Mouse (Mus musculus) ES-Bruce4 (cell line): ENCODE measurements around the gene Umod. TPM values are rescaled to one million over a fixed set of nuclear protein-coding genes. Genes with fewer than 3 reads are reported as not detected.

Source experiments
- H3K27ac ChIP-seq: 2 replicates; pipeline ENCODE4 v1.5.1; 2012; ENCODE audit warnings: low read length, inconsistent platforms; ENCODE audit not compliant: insufficient read depth
- H3K27me3 ChIP-seq: 2 replicates; pipeline ENCODE4 v1.6.1; 2012; ENCODE audit warnings: mild to moderate bottlenecking, low read length, inconsistent platforms; ENCODE audit not compliant: control insufficient read depth, poor library complexity, insufficient read depth, severe bottlenecking
- H3K36me3 ChIP-seq: 2 replicates; pipeline ENCODE4 v1.6.1; 2012; ENCODE audit warnings: inconsistent platforms, mild to moderate bottlenecking, low read length, moderate library complexity; ENCODE audit not compliant: control insufficient read depth, poor library complexity, insufficient read depth, severe bottlenecking
- H3K4me1 ChIP-seq: one replicate; pipeline ENCODE4 v1.8.1; 2011; ENCODE audit warnings: low read length; ENCODE audit not compliant: control insufficient read depth, insufficient read depth
- H3K4me3 ChIP-seq: 2 replicates; pipeline ENCODE4 v1.5.1; 2011; ENCODE audit warnings: low read depth, mild to moderate bottlenecking, low read length
- H3K9ac ChIP-seq: 2 replicates; pipeline ENCODE4 v1.6.1; 2012; ENCODE audit warnings: low read depth, mild to moderate bottlenecking, inconsistent platforms; ENCODE audit not compliant: poor library complexity, severe bottlenecking
- H3K9me3 ChIP-seq: replicated peaks from 2 replicates; pipeline ENCODE4 v1.6.1; 2012; ENCODE audit warnings: mild to moderate bottlenecking, low read length, inconsistent platforms; ENCODE audit not compliant: control insufficient read depth, poor library complexity, insufficient read depth, severe bottlenecking
- CTCF ChIP-seq: IDR thresholded peaks from one replicate; pipeline ENCODE4 v1.8.1; 2011; ENCODE audit warnings: low read depth, low read length
- EP300 ChIP-seq: IDR thresholded peaks from 2 replicates; pipeline ENCODE4 v1.6.1; 2011; ENCODE audit warnings: low read depth, low read length; ENCODE audit not compliant: insufficient read depth
- POLR2A ChIP-seq: IDR thresholded peaks from one replicate; pipeline ENCODE4 v1.8.1; 2011; ENCODE audit warnings: low read length; ENCODE audit not compliant: insufficient read depth
- polyA plus RNA-seq: library from polyadenylated mRNA; stranded (reverse); fragments of >200 nt; gene quantifications from 2 replicates; pipeline ENCODE4 v1.2.4, GENCODE M21; 2011; ENCODE audit warnings: low read depth; ENCODE audit not compliant: missing spikeins, insufficient read depth, insufficient read length

Gene Umod
- polyA plus RNA-seq, 1 experiment = not detected

GRCm38 (mm10) chr7:119420730-119421129, 58.4 kb downstream of the Umod start:
- no peak for TF ChIP-seq EP300
- no peak for TF ChIP-seq POLR2A
- TF ChIP-seq CTCF = no peak
- H3K27me3 ChIP-seq = no peaks in the 10 kb centered on the region
- H3K36me3 ChIP-seq = no peaks in the 10 kb centered on the region
- peaks cover 4% of the 10 kb centered on the region for H3K9me3 ChIP-seq
- no peak overlapping the region for H3K4me3 ChIP-seq
- H3K27ac ChIP-seq = no peak overlapping the region
- no peak overlapping the region for H3K9ac ChIP-seq
- H3K4me1 ChIP-seq = no peaks in the 10 kb centered on the region

GRCm38 (mm10) chr7:119418523-119418922, 60.6 kb downstream of the Umod start:
- H3K4me3 ChIP-seq = no peak overlapping the region
- no peaks in the 10 kb centered on the region for H3K27me3 ChIP-seq
- no peaks in the 10 kb centered on the region for H3K4me1 ChIP-seq
- H3K36me3 ChIP-seq = no peaks in the 10 kb centered on the region
- H3K9ac ChIP-seq = no peak overlapping the region
- no peak overlapping the region for H3K27ac ChIP-seq
- H3K9me3 ChIP-seq = peaks cover 4% of the 10 kb centered on the region
- TF ChIP-seq CTCF (no peak), POLR2A (no peak), EP300 (no peak)

Other genes starting within 250 kb of the Umod start
- gene Gp2, start 20.0 kb downstream of the Umod start, polyA plus RNA-seq = not detected in 2 replicates
- gene Acsm5, start 40.2 kb upstream of the Umod start, polyA plus RNA-seq = not detected in 2 replicates
- gene Pdilt, start 44.2 kb upstream of the Umod start, polyA plus RNA-seq = not detected in 2 replicates
- gene Acsm2, start 75.1 kb upstream of the Umod start, polyA plus RNA-seq = not detected in 2 replicates
- gene Acsm1, start 127.7 kb upstream of the Umod start, polyA plus RNA-seq = not detected in 2 replicates
- not detected in 2 replicates for gene Acsm4, start 210.7 kb upstream of the Umod start, polyA plus RNA-seq
- 67.9 and 68.0 TPM in 2 replicates for gene Thumpd1, start 241.5 kb upstream of the Umod start, polyA plus RNA-seq